Mouse (Mus musculus) left cerebral cortex, adult 2 months (tissue): ENCODE measurements around the gene Rbfox1. TPM values are rescaled to one million over a fixed set of nuclear protein-coding genes. Genes with fewer than 3 reads are reported as not detected.

ENCODE experiments used
- DNase-seq, 2 experiments: peaks; one replicate each; pipeline ENCODE4 v3.0.0; 2021 to 2022; ENCODE audit warnings: low spot score in 2 of 2, mixed read lengths in 1 of 2; ENCODE audit errors: extremely low spot score in 1 of 2
- H3K27ac ChIP-seq: fragments of 200-600 bp; 2 replicates; pipeline ENCODE4 v1.8.1; 2022
- H3K4me3 ChIP-seq: fragments of 200-600 bp; 2 replicates; pipeline ENCODE4 v1.8.1; 2022
- CTCF ChIP-seq: fragments of 200-600 bp; IDR thresholded peaks from 2 replicates; pipeline ENCODE4 v1.8.1; 2022; ENCODE audit warnings: antibody characterized with exemption, mild to moderate bottlenecking, moderate library complexity
- intact Hi-C: fragments of 180-260 bp; cut with DNase I; formaldehyde crosslinking; loops from one replicate; pipeline ENCODE4 v1.15.1; 2025
- total RNA-seq, 2 experiments: library from RNA; stranded (reverse); gene quantifications; 2 replicates each; pipeline ENCODE4 v1.2.3; 2021

Rbfox1 gene
- total RNA-seq, 2 experiments from 2014 or later = 330 to 336 TPM

DNA sequence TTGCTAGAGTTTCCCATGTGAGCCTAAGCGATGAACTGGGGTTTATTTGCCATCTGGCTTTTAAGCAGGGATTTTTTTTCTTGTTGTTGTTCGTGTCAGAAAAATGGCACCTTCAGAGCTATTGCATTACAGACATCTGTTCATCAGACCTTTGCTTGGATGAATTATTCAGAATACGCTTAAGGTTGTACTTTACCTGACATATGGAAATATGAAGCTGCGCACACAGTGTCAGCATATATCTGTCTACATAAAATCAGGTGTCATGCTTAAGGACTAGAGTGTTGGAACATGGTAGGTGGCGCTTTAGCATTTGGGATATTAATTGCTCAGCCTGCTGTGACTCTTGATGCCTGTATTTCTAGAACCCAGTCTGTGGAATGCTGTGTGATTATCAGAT is 819.7 kb downstream of the Rbfox1 start:
- no peak for DNase-seq
- intact Hi-C loops = no loop called here
- Histone ChIP-seq H3K27ac (no peak overlapping the region), H3K4me3 (no peak overlapping the region)
- no peak for TF ChIP-seq CTCF

DNA sequence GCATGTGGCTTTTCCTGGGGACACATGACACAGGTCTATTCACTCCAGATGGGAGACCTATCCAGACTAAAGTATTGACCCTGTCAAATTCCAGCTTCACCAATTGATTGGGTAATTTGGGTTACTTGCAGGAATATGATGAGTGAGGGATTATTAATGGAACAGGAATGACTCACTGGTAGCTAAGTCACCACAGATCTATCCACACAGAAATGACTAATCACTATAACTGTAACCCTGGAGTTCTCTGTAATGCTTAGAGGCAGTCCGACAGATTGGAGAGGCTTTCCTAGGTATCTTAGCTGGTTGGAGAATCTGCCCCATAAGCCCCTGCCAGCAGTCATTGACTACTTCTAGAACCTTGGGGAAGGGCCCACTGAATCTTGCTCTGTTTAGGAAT is 827.2 kb downstream of the Rbfox1 start:
- DNase-seq = no peak
- no peak for TF ChIP-seq CTCF
- no peak overlapping the region for H3K4me3 ChIP-seq
- intact Hi-C loops = no loop called here
- H3K27ac ChIP-seq = no peak overlapping the region

DNA sequence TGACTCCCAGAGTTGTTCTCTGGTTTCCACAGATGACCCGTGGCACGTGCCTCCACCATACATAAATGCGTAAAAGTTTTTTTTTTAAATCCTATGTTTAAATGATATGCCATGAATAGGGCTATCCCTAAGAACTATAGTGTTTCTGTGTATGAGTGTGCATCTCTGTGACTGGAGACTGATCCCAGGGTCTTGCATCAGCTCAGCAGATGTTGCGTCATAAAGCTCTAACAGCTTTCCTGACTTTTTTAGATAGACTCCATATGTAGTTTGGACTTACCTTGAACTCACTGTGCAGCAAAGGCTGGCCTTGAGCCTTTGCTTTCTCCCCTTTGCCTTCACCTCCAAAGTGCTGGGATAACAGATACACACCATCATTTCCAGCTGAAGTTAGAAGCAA is 830.1 kb downstream of the Rbfox1 start:
- H3K4me3 ChIP-seq = no peak overlapping the region
- no peak for DNase-seq
- H3K27ac ChIP-seq = no peak overlapping the region
- intact Hi-C loops = no loop called here
- no peak for TF ChIP-seq CTCF

DNA sequence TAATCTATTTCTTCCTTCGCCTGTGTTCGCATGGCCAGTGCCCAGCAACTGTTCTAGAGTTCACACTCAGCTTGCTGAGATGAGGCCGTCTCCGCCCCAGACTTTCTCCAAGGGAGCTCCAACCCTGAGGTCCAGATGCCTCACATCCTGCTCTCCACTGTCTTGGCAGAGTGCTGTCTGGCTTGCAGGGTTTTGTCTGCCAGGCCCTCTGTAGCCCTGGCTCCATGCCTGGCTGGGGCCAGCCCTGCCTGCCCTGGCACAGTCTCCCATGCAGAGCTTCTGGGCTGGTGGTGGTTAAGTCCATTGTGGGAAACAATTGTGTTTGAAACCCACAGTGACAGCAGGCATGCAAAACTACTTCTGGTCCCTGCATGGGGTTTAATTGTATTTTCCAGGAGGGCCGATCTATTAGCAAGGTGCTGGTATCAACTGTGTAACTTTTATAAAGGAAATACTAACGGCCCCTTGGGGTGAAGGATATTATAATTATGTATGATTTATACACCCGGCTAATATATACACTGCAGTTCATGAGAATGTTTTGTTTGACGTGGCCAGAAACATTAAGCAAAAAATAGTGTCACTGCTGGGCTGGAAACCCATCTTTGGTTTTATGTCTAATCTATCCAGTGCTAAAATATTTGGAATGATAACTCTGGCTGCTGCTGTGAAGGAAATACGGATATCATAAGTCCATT is 831.2 kb downstream of the Rbfox1 start:
- no peak overlapping the region for H3K4me3 ChIP-seq
- intact Hi-C loops = no loop called here
- H3K27ac ChIP-seq = no peak overlapping the region
- no peak for DNase-seq
- no peak for TF ChIP-seq CTCF

DNA sequence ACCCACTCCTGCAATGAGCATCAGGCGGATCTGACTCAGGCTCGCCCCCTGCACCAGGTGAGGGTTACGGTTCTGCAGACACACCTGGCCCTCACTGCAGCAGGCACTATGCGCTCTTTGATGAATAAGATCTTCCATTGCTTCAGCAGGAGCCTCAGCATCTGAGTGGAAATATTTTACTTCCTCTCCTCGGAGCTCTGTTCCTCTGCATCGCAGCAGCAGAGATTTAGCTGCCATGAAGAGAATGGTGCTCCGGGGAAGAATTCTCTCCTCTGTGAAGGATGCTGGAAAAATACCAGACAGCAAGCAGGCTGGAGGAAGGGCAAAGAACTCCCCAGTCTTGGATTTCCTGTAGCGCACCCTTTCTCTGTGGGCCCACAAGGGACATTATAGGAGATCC is 833.9 kb downstream of the Rbfox1 start:
- TF ChIP-seq CTCF = no peak
- no peak overlapping the region for H3K4me3 ChIP-seq
- intact Hi-C loops = no loop called here
- peak overlapping the region; percentile 50 for H3K27ac ChIP-seq
- DNase-seq = no peak

DNA sequence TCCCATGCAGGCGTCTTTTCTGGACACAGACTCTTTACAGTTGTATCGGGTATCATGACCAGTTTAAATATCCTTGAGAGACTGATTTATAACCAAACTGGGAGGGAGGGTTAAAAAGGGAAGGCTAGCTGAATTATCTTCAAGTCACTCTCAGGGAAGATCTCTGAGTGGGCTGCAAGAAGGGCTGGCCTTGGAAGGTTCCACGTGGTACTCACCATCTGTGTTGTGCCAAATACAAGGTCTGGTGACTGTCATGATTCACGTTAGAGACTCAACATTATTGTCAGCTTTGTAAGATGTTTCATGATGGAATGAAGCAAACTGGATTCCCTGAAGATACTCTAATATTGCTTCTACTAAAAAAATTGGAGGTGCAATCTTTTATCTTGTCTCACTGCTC is 847.5 kb downstream of the Rbfox1 start:
- no peak overlapping the region for H3K27ac ChIP-seq
- DNase-seq = no peak
- H3K4me3 ChIP-seq = no peak overlapping the region
- no peak for TF ChIP-seq CTCF
- intact Hi-C loops = no loop called here

DNA sequence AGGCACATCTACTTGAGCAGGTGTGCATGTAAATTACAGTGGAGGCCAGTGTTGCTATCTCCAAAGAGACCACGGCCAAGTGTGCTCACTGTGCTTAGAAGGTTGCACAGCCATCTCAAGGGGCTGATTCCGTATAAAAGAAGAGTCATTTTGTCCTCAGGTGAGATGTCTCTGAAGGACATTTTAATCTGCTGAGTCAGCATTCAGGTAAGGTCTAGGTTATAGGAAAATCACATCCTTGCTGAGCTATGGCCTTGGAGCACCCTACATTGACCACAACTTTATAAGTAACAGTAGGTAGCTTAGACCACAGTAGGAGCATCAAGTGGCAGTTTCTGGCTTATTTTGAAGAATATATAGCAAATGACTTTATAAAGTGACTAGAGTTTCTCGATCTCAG is 848.3 kb downstream of the Rbfox1 start:
- Histone ChIP-seq H3K27ac (no peak overlapping the region), H3K4me3 (no peak overlapping the region)
- TF ChIP-seq CTCF = no peak
- no peak for DNase-seq
- intact Hi-C loops = no loop called here

DNA sequence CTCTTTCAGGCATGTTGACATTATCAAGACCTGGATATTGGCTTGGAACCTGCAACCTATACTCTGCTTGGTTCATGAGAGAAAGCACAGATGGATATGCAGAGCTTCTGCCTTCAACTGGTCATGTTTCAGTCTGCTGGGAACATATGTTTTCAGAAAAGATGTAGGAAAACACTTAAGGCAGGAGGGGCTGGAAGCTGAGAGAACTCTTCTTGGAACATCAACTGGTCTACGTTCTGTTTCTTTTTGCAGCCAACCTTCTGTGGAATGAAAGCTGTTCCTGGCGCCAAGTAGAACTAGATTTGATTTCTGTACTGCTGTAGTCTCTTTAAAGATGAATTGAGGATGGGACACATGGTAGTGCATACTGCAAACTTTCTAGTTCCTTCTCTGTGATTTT is 851.4 kb downstream of the Rbfox1 start:
- Histone ChIP-seq H3K4me3 (no peak overlapping the region), H3K27ac (no peak overlapping the region)
- TF ChIP-seq CTCF = no peak
- intact Hi-C loops = no loop called here
- no peak for DNase-seq

DNA sequence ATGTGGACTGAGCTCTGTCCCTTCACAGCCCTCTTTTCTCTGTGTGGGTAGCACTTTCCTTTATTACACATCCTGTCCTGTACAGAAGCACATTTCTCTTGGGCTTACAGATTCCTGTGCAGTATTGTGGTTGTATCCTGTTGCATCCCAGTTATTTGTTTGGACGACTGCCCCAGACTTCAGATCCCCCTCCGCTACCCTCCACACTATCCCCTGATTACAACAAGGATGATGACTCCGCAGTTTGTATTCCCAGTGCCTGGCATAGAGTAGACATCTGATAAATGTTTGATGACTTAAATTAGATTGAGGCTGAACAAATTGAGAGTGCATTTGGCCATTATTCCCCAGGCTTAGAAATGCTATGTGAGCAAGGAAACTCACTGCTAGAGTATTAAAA is 851.8 kb downstream of the Rbfox1 start:
- intact Hi-C loops = no loop called here
- TF ChIP-seq CTCF = no peak

DNA sequence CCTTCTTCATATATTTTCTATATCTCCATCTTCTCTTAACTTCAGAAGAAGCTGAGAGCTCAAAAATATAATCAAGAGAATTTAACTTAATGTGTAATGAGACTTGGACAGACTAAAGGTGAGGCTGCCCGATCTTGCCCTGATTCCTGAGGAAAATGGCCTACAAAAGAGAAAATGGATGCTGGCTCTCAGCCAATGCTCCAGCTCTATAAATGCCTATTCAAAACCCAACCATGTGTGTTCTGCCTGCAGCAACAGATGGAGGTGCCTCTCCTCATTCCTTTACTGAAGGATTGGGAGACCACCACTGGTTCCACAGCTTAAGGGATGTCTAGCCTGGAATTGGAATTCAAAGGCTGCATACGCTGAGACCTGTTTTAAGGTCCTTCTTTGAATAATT is 861.0 kb downstream of the Rbfox1 start:
- Histone ChIP-seq H3K27ac (no peak overlapping the region), H3K4me3 (no peak overlapping the region)
- no peak for TF ChIP-seq CTCF
- intact Hi-C loops = no loop called here
- no peak for DNase-seq

More for the DNA sequence above, 851.8 kb downstream of the Rbfox1 start:
- no peak for DNase-seq
- no peak overlapping the region for H3K4me3 ChIP-seq
- no peak overlapping the region for H3K27ac ChIP-seq

DNA sequence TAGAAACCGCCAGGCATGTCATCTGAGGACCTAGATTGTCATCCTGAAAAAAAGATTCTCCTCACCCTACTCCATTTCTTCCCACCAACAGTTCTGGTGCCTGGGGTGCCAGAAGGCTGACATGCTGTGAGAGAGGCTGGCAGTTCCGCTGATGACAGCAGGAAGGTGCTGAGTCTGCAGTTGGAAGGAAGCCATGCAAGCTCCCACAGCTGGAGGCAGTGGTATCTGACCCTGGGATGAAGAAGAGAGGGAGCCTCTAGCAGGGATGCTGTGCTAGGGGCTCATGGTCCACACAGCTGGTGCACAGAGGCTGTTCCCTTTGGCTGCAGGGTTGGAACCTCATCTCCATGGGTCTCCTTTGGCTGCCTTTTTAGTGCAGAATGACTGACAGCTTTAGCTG is 865.3 kb downstream of the Rbfox1 start:
- Histone ChIP-seq H3K4me3 (no peak overlapping the region), H3K27ac (no peak overlapping the region)
- intact Hi-C loops = no loop called here
- no peak for TF ChIP-seq CTCF
- DNase-seq = no peak

DNA sequence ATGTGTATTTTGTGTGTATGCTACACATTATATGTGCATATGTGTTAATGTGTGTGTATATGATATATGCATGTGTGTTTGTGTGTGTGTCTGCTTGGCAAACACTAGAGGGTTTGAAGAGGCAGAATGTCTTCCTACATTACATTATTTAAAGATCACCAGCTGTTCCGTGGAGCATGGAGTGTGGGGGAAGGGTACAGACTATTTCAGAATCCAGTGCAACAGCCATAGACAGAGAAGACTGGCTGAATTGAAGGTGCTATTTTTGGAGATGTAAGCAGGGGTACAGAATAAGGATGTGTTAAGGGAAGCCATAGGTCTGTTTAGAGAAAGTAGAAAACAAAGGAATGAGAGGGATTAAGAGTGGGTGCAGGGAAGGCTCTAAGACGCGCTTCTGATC is 869.7 kb downstream of the Rbfox1 start:
- intact Hi-C loops = no loop called here

DNA sequence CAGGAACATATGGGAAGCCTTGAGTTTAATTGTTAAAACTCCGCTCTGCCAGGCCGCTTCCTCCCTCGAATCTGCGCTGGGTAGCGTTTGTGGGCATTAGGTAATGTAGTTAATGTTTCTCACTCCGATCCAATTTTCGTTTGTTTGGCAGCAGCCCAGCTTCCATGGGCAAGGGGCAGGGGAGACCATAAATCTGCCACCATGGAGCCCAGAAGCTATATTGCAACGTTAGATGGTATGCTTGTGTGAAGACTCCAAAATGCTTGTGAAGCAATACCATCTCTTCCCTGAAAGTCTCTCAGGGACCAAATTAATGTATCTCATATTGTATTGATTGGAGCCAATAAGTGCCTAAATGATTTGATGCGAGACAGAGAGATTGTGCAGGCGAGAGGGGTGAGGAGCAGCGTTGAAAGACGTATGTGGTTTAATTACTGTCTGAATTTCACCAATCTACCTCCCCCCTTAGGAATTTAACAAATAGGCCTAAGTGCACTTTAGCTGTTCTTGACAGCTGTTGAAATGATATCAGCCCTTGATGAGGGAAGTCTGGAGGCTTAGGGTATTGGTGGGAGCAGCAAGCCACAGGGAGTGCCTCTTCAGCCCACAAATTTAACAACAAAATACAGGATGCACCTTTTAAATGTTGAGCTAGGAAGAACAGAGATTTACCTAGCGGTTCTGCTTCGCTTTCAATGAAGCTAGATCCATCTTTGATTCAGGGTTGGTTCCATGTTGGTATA is 884.5 kb downstream of the Rbfox1 start:
- no peak overlapping the region for H3K27ac ChIP-seq
- intact Hi-C loops = no loop called here
- TF ChIP-seq CTCF = no peak
- no peak overlapping the region for H3K4me3 ChIP-seq
- DNase-seq = no peak

More for the DNA sequence above, 869.7 kb downstream of the Rbfox1 start:
- no peak; the same call in 1 of the 2 replicates for TF ChIP-seq CTCF
- no peak overlapping the region for H3K4me3 ChIP-seq
- peak in 1 of 2 experiments; percentile 24 for DNase-seq
- no peak overlapping the region; the same call in 1 of the 2 replicates for H3K27ac ChIP-seq
